Mouse (Mus musculus) right cerebral cortex, postnatal 36 days (tissue): ENCODE data around the gene Igfbp2.
A peak's percentile ranks its signal among the peaks of the same experiment; 100 is the strongest.

Source experiments
- DNase-seq, 2 experiments: peaks; one replicate each; pipeline ENCODE4 v3.0.0; 2022; ENCODE audit warnings: low spot score in 2 of 2, mixed read lengths in 1 of 2

Igfbp2 gene

GRCm38 (mm10) chr1:72823751-72824706 is at the start of gene Igfbp2:
TSS of gene Igfbp2 (plus strand) at chr1:72824503.
- peak in 1 of 2 experiments; percentile 10 for DNase-seq

- DNase-seq: no peak
These were observed 45.5 kb upstream of the Igfbp2 start for GRCm38 (mm10) chr1:72778789-72779188.

GRCm38 (mm10) chr1:72780720-72781119 is 43.6 kb upstream of the Igfbp2 start:
- DNase-seq: no peak

GRCm38 (mm10) chr1:72783341-72783740 is 41.0 kb upstream of the Igfbp2 start:
- no peak for DNase-seq

- DNase-seq: no peak
These were observed 40.3 kb upstream of the Igfbp2 start for GRCm38 (mm10) chr1:72784018-72784417.

GRCm38 (mm10) chr1:72790670-72791069 is 33.6 kb upstream of the Igfbp2 start:
- no peak for DNase-seq

- no peak for DNase-seq
These were observed 32.6 kb upstream of the Igfbp2 start for GRCm38 (mm10) chr1:72791743-72792142.

- no peak for DNase-seq
These were observed 32.0 kb upstream of the Igfbp2 start for GRCm38 (mm10) chr1:72792262-72792661.

GRCm38 (mm10) chr1:72793230-72793629 is 31.1 kb upstream of the Igfbp2 start:
- no peak for DNase-seq

GRCm38 (mm10) chr1:72796128-72796527 is 28.2 kb upstream of the Igfbp2 start:
- no peak for DNase-seq

- DNase-seq: no peak
These were observed 27.1 kb upstream of the Igfbp2 start for GRCm38 (mm10) chr1:72797102-72797665.

GRCm38 (mm10) chr1:72798441-72798840 is 25.9 kb upstream of the Igfbp2 start:
- no peak for DNase-seq

GRCm38 (mm10) chr1:72804031-72804430 is 20.3 kb upstream of the Igfbp2 start:
- DNase-seq: no peak

- DNase-seq: no peak
These were observed 19.3 kb upstream of the Igfbp2 start for GRCm38 (mm10) chr1:72805037-72805436.

- DNase-seq: no peak
These were observed 18.7 kb upstream of the Igfbp2 start for GRCm38 (mm10) chr1:72805476-72806043.

- DNase-seq: no peak
These were observed 18.2 kb upstream of the Igfbp2 start for GRCm38 (mm10) chr1:72806044-72806584.

- no peak for DNase-seq
These were observed 15.0 kb upstream of the Igfbp2 start for GRCm38 (mm10) chr1:72809304-72809703.

- peak; percentile 27 to 66 for DNase-seq
These were observed 14.2 kb upstream of the Igfbp2 start for GRCm38 (mm10) chr1:72809951-72810675.

- no peak for DNase-seq
These were observed 13.2 kb upstream of the Igfbp2 start for GRCm38 (mm10) chr1:72811061-72811460.

- no peak for DNase-seq
These were observed 11.1 kb upstream of the Igfbp2 start for GRCm38 (mm10) chr1:72813089-72813638.

- no peak for DNase-seq
These were observed 10.5 kb upstream of the Igfbp2 start for GRCm38 (mm10) chr1:72813639-72814403.
